Mouse (Mus musculus): ENCODE measurements around the gene Pnma5. TPM values are rescaled to one million over a fixed set of nuclear protein-coding genes. Genes with fewer than 3 reads are reported as not detected.
"Not testable (repeated sequence)": the region's sequence is repeated elsewhere in the genome, so short reads cannot be mapped to it uniquely, and the experiment has no call there.

Pnma5 gene
- under 1 TPM in 1 of 2 experiments, not detected in 1; 0.54 TPM for total RNA-seq (2021)
- long read RNA-seq, experiment 1 = 0 reads
- long read RNA-seq, experiment 2 = 0 reads

DNA sequence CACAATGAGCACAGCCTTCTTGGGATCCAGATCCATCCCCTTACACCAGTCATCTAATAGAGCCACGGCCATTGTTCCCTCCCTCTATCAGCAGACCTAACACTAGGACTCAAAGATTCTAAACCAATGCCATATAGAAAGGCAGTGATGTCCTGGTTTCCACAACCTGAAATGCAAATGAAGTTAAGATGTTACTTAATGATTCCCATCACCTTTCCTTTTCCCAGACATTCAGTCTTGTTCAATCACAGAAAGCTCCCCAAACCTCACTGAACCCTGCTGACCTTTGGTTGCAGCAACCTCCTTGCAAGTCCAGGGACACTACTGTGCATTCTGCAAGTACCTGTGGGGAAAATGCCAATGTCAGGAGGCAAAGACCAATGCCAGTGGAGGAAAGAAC lies at the start of gene Pnma5:
TSS of gene Pnma5 (minus strand) at position 101 of the 400 bp plus-strand sequence.
- Histone ChIP-seq H3K4me3 (no peak within 1 kb of the TSS), H3K27ac (no peak within 1 kb of the TSS)
- DNase-seq (ENCODE audit: low spot score in 2 of 2) = no peak
- no peak for TF ChIP-seq CTCF (conservative IDR thresholded peaks at IDR 0.05)

DNA sequence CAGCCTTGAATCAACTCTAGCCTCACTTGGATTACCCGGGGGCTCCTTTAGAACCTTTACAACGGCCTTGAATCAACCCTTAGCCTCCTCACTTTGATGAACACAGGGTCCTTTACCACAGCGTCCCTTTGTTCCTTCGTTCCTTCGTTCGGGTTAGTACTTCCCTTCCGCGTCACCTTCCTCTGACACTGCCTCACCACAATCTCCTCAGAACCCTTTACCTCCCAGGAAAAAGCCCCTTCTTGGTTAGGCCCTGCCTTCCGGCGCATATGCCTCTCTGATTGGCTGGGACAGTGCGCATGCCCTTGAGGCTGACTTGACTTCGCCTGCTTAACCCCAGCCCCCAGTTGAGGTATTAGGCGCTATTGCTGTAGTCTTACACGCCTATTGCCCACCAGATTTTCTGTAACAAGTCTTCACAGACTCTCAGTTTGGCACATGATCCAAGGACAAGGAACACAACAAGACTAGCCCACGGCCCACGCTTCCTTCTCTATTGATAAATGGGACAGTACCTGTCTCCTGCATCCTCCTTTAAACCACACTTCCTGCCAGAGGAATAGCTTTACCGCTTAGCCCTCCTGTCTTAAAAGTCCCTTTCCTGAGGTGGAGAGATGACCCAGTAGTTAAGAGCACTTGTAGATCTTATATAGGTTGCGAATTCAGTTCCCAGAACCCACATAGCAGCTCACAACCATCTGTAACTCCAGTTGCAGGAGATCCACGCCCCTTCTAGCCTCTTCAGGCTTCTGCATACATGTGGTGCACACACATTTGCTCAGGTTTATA lies 45.6 kb upstream of the Pnma5 start, which contains the start of gene Xlr4a:
TSS of gene Xlr4a (minus strand) at position 212 of the 789 bp plus-strand sequence.
- not testable (repeated sequence) for DNase-seq (ENCODE audit: low spot score in 2 of 2); H3K4me3 ChIP-seq; H3K27ac ChIP-seq

DNA sequence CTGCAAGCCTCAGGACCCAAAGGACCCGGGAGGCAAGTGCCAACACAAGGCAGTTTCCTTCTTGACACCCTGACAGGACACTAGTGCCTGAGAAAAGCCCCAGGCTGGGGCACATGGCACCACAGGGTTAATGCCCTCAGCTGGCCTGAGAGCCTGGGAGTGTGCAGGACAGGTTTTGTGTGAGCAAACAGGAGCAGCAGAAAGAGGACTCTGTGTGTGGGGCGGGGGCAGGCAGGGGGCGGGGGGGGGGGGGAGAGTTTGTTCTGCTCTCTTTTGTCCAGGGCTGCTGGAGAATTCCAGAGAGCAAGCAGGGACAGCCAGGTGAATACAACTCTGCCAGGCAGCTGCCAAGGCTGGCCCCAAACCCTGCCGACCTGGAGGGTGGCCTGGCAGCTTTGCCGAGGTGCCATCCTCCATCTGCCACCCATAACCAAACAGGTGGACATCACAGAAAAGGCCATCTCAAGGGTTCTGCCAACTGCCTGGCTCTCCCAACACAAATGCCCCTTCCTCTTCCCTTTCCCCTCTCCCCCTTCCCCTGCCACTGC lies 29.9 kb upstream of the Pnma5 start:
- H3K27ac ChIP-seq; H3K4me3 ChIP-seq; DNase-seq (ENCODE audit: low spot score in 2 of 2): not testable (repeated sequence)

DNA sequence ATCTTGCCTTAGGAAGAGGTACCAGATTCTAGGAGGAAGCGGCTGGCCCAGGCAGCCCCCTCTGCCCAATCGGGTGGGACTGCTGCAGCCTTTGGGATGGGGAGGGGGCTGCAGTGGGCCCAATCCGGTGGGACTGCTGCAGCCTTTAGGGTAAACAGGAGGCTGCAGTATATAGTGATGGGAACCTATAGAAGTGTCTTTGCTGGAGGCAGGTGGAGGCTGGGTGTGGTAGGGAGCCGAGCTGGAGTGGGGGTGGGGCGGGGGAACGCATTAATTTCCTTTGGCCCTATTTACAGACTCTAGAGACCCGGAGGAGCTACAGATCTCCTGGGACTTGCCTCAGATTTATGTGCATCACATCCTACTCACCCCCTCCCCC lies 27.5 kb upstream of the Pnma5 start, which contains the start of gene Pnma3:
TSS of gene Pnma3 (plus strand) at position 373 of the 379 bp plus-strand sequence.
- peak within 1 kb of the TSS; percentile 62 for H3K4me3 ChIP-seq
- peak within 1 kb of the TSS; percentile 88 for H3K27ac ChIP-seq
- TF ChIP-seq CTCF (conservative IDR thresholded peaks at IDR 0.05) = no peak
- no peak for DNase-seq (ENCODE audit: low spot score in 2 of 2)

DNA sequence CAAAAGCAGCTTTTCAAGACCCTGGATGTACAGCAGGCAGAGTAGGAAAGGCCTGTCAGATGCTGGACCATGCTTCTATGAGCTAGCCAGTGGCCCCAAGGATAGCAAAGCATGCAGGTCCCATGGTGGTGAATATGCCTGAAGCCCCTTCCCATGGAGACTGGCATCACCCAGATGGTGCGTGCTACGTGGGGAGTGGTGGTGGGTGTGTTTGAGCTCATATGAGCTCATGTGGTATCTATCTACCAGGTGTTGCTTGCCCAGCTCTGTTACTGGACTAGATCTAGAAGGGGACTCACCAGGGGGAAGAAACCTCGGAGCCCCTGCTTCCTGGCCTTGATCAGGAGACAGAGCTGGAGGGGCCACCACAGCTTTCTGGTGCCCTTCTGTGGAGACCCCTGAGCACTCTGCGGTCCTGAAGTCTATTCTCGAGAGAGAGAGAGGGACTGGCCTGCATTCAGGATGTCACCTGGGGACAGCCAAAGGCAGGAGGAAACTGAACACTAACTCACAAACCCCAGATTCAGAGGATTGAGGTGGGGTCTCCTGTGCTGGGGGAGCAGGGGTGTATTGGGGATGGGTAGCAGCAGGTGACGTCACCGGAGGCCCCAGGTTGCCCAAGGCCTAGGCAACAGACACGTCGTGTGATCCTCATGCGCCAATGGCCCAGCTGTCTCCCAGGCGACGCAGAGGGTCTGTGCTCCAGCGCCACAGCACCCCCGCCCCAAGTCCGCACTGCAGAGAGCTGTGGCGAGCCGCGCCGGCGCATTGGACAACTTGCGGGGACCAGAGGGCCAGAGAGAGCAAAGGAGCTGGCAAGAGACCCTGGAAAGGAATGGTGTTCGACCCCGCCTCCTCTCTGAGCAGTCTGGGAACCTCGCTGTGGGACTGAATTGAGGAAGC lies 26.9 kb upstream of the Pnma5 start:
- H3K27ac ChIP-seq = peak overlapping the region; percentile 88

DNA sequence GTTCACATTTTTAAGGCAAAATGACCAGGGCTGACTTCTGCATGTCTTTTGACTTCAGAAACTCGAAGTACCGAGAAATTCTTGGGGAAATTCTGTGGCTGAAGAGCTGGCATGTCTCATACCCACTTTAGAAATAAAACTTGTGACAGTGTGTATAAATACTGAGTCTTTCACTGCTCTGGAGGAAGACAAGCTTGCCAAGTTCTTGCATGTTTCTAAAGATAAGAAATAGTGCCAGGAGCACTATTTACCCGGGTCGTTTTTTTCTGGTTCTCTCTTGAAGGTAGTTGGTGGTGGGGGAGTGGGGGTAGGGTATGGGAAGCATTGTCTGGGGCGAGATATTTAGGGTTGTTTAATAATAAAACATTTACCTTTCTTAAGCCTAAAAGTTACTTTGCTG lies 25.4 kb upstream of the Pnma5 start:
- no peak overlapping the region for H3K4me3 ChIP-seq
- TF ChIP-seq CTCF (conservative IDR thresholded peaks at IDR 0.05) = no peak
- no peak for DNase-seq (ENCODE audit: low spot score in 2 of 2)
- no peak overlapping the region for H3K27ac ChIP-seq

More for the DNA sequence above, 26.9 kb upstream of the Pnma5 start:
- peak; percentile 20 to 23 for DNase-seq (ENCODE audit: low spot score in 2 of 2)
- H3K4me3 ChIP-seq = peak overlapping the region; percentile 62
- TF ChIP-seq CTCF (conservative IDR thresholded peaks at IDR 0.05) = no peak

DNA sequence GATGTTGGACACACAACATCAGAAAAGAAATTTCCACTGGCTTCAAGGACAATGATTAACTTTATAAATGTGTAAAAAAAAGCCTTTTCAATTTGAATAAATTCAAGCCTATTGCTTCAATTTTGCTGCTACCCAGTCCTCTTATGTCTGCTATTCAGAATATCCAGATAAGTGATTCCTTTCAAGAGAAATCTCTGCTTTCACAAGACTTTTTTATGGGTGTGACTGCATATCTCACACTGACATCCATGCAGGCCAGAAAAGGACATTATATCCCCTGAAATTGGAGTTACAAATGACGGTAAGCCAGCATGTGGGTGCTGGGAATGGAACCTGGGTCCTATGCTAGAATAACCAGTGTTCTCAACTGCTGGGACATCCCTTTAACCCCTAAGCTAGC lies 24.6 kb upstream of the Pnma5 start:
- DNase-seq (ENCODE audit: low spot score in 2 of 2) = no peak
- H3K27ac ChIP-seq = no peak overlapping the region
- no peak overlapping the region for H3K4me3 ChIP-seq
- no peak for TF ChIP-seq CTCF (conservative IDR thresholded peaks at IDR 0.05)

DNA sequence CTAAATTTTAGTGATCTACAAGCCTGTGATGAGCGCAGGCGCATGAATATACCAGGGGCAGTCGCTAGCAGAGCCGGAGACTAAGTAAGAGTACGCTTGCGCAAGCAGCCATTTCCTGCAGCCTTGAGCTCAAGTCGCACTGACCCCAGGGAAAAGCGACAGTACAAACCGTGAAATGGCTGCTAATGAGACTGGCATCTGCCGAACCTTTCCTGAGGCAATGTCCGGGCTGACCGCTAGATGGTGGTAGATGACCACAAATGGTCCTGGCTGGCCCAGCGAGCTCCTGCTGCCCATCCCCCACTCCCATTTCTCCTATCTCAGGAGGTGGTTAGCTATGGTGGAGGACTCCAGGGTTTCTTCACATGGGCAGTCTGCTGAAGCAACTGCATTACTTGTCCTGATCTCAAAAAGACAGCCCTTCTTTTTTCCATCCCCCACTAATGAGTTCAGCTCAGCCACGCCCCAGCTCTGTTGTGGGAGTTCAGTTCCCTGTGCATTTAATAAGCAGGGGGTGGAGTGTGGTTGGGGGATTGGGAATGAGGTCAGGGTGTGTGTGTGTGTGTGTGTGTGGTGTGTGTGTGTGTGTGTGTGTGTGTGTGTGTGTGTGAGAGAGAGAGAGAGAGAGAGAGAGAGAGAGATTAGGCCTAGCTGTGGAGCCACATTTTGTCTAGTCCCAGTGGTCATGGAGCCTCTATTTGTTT lies 17.1 kb upstream of the Pnma5 start:
- TF ChIP-seq CTCF (conservative IDR thresholded peaks at IDR 0.05) = peak; percentile 89
- peak; percentile 90 to 94 for DNase-seq (ENCODE audit: low spot score in 2 of 2)
- Histone ChIP-seq H3K4me3 (peak overlapping the region; percentile 15; the same call in 1 of the 2 replicates), H3K27ac (0 out of 2 replicates have a peak overlapping the region, but pooled peaks have one; percentile 53)

DNA sequence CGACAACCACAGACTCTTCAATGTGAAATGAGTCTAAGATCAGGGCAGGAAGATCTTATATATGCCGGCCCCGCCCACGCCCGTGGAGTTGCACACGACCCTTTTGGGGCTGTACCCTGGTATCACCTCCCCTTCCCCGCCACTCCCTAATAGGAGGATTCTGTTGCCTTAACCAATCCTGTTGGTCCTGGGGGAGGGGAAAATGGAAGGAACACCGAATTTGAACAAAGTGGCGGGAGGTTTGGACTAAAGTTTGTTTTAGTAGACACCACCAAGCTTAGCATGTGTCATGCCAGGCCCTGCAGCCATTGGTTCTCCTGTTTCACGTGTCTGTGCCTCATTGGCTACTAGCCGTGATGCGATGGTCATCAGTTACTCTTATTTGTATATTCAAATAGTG lies 2.8 kb upstream of the Pnma5 start:
- no peak for DNase-seq (ENCODE audit: low spot score in 2 of 2)
- no peak overlapping the region for H3K27ac ChIP-seq
- H3K4me3 ChIP-seq = no peak overlapping the region
- no peak for TF ChIP-seq CTCF (conservative IDR thresholded peaks at IDR 0.05)

DNA sequence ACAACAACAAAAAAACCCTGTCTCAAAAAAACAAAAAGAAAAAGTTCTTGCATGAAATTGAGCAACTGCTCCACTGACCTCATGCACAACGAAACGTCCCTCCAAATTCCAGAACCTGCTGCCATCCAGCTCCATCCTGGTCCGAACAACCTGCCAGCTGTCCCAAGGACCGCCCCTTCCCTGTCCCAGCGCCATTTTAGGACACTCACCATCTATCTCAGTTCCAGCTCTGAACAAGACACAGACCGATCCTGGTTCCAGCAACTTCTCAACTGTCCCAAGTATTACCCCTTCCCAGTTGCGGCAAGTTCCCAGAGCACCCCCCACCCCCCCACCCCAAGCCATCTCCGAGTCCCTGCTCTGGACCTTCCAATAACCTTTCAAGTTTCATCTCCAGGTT lies 1.9 kb upstream of the Pnma5 start:
- Histone ChIP-seq H3K27ac (no peak overlapping the region), H3K4me3 (no peak overlapping the region)
- no peak for TF ChIP-seq CTCF (conservative IDR thresholded peaks at IDR 0.05)
- no peak for DNase-seq (ENCODE audit: low spot score in 2 of 2)

DNA sequence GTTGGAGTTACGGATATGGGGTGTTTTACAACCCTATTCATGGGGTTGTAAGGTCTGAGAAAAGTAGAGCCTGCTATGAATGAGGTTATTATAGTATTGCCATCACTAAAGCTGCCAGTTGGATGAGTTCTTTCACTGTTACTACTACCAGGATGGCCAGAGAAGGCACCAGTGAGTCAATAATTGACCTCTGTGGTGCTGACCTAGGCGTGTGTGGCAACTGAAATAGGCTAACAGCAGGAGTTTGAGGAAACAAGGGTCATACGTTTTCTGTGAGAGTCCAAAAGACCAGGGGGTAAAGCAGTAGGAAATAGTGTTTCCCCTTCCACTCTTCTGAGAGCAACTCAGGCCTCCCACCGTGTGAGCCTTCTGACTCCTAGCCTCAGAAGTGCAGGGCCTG lies 24.1 kb downstream of the Pnma5 start:
- no peak for TF ChIP-seq CTCF (conservative IDR thresholded peaks at IDR 0.05)
- Histone ChIP-seq H3K4me3 (no peak overlapping the region), H3K27ac (no peak overlapping the region)
- DNase-seq (ENCODE audit: low spot score in 2 of 2) = no peak
